15 mouse cellular contexts compared by ENCODE assay signal in genomic region chr19:34369551-34369950, GRCm38 (mm10).
DNase-seq lines count a peak whose midpoint lies in the region; ATAC-seq and TF ChIP-seq lines count a peak whose summit lies in the region.
"Had no signal": no experiment of that assay in that cellular context is flagged by ENCODE, and none has a peak within 500 bp of the region (broad histone marks: within the 10 kb centered on the region; RNA-seq: fewer than 3 reads in every experiment).

No protein-coding gene starts in this region.

- H3K79me2 ChIP-seq in C2C12 (ENCODE audit: control insufficient read depth, insufficient read depth): no peaks in the 10 kb centered on the region
- no peaks in the 10 kb centered on the region for H3K79me2 ChIP-seq in myocyte (ENCODE audit: control insufficient read depth, insufficient read depth)

- H3K9me3 ChIP-seq in kidney, postnatal 0 days (replicated peaks; ENCODE audit: low read length): no peaks in the 10 kb centered on the region
- no peaks in the 10 kb centered on the region for H3K9me3 ChIP-seq in embryonic facial prominence, embryonic 15.5 days (replicated peaks)
- H3K9me3 ChIP-seq: forebrain, embryonic 13.5 days had no signal

- no peak for TF ChIP-seq POLR2A in myocyte (IDR thresholded peaks at IDR 0.05; ENCODE audit: insufficient read length, low read depth)

- intact Hi-C loops in heart, postnatal 25 days (cut with DNase I): no loop called here

- H3K27ac ChIP-seq in kidney, postnatal 0 days: no peak overlapping the region
- 0 out of 2 replicates have a peak overlapping the region, but pooled peaks have one; percentile 14 for H3K27ac ChIP-seq in embryonic facial prominence, embryonic 15.5 days (replicated peaks)
- H3K27ac ChIP-seq: forebrain, embryonic 13.5 days; gastrocnemius, adult 2 months; hindbrain, postnatal 0 days had no signal

- H3K4me3 ChIP-seq in kidney, postnatal 0 days (replicated peaks; ENCODE audit: low read depth, low read length): no peak overlapping the region
- H3K4me3 ChIP-seq in C2C12 (ENCODE audit: insufficient read depth, poor library complexity, severe bottlenecking) (no peak overlapping the region), myocyte (no peak overlapping the region)
- H3K4me3 ChIP-seq in embryonic facial prominence, embryonic 15.5 days (replicated peaks): no peak overlapping the region
- H3K4me3 ChIP-seq: forebrain, embryonic 13.5 days; gastrocnemius, adult 2 months had no signal

- no peaks in the 10 kb centered on the region for H3K4me1 ChIP-seq in kidney, postnatal 0 days (replicated peaks; ENCODE audit: insufficient read depth, low read length)
- peaks cover 4% of the 10 kb centered on the region; the same call in 1 of the 2 replicates for H3K4me1 ChIP-seq in embryonic facial prominence, embryonic 15.5 days
- H3K4me1 ChIP-seq: forebrain, embryonic 13.5 days had no signal

- no peaks in the 10 kb centered on the region for H3K79me3 ChIP-seq in C2C12 (ENCODE audit: low read depth)

- WGBS in kidney, postnatal 0 days: 0% methylated on average over 1 of the region's 1 CpGs
- WGBS in embryonic facial prominence, embryonic 15.5 days: 17% methylated on average over 1 of the region's 1 CpGs

- no peak for ATAC-seq in kidney, postnatal 0 days (replicated peaks; ENCODE audit: low FRiP score, low read depth)
- no peak for ATAC-seq in embryonic facial prominence, embryonic 15.5 days (ENCODE audit: insufficient number of reproducible peaks, low FRiP score, low TSS enrichment, low read depth)
- no peak for ATAC-seq in monocyte, adult 5-6 weeks (replicated peaks; ENCODE audit: insufficient number of reproducible peaks, low FRiP score, low TSS enrichment, poor library complexity, severe bottlenecking)
- ATAC-seq: forebrain, embryonic 13.5 days; hindbrain, postnatal 0 days had no signal

- no peaks in the 10 kb centered on the region for H3K36me3 ChIP-seq in kidney, postnatal 0 days (ENCODE audit: insufficient read depth, low read length)
- H3K36me3 ChIP-seq in C2C12 (ENCODE audit: control insufficient read depth, insufficient read depth) (no peaks in the 10 kb centered on the region), myocyte (ENCODE audit: control insufficient read depth, insufficient read depth) (no peaks in the 10 kb centered on the region)
- H3K36me3 ChIP-seq in embryonic facial prominence, embryonic 15.5 days: no peaks in the 10 kb centered on the region

- TF ChIP-seq CTCF in kidney, postnatal 0 days (IDR thresholded peaks at IDR 0.05; ENCODE audit: low read depth): no peak
- no peak for TF ChIP-seq CTCF in C2C12 (IDR thresholded peaks at IDR 0.05; ENCODE audit: control insufficient read depth, insufficient read depth, insufficient read length)

- H3ac ChIP-seq in C2C12 (ENCODE audit: control insufficient read depth, insufficient read length, low read depth) (no peak overlapping the region), myocyte (ENCODE audit: control insufficient read depth, insufficient read length) (no peak overlapping the region)

- peak; percentile 61 for DNase-seq in kidney, postnatal 0 days (ENCODE audit: low spot score)
- DNase-seq in kidney, adult 8-10 months: no peak
- DNase-seq in left cerebral cortex, adult 18-20 months (ENCODE audit: low spot score in 2 of 2): no peak
- DNase-seq in heart, postnatal 25 days (ENCODE audit: low spot score): no peak
- DNase-seq: cerebellum, adult 8-10 months; gastrocnemius, adult 2 months; heart, postnatal 14 days; layer of hippocampus, postnatal 36 days; right cerebral cortex, postnatal 4 days had no signal

- H3K4me2 ChIP-seq in kidney, postnatal 0 days (ENCODE audit: low read length): no peak overlapping the region
- H3K4me2 ChIP-seq in embryonic facial prominence, embryonic 15.5 days (replicated peaks): no peak overlapping the region
- peak overlapping the region; percentile 39 for H3K4me2 ChIP-seq in myocyte (ENCODE audit: low read depth)
- H3K4me2 ChIP-seq: forebrain, embryonic 13.5 days had no signal

- no peaks in the 10 kb centered on the region for H3K27me3 ChIP-seq in kidney, postnatal 0 days (ENCODE audit: insufficient read depth, low read length)
- H3K27me3 ChIP-seq in C2C12 (ENCODE audit: control insufficient read depth, insufficient read depth, insufficient read length): no peaks in the 10 kb centered on the region
- no peaks in the 10 kb centered on the region for H3K27me3 ChIP-seq in embryonic facial prominence, embryonic 15.5 days
- no peaks in the 10 kb centered on the region for H3K27me3 ChIP-seq in myocyte (ENCODE audit: control insufficient read depth, insufficient read depth, insufficient read length)
- H3K27me3 ChIP-seq: forebrain, embryonic 13.5 days had no signal

- H3K9ac ChIP-seq in kidney, postnatal 0 days (ENCODE audit: low read depth, low read length): no peak overlapping the region
- H3K9ac ChIP-seq in embryonic facial prominence, embryonic 15.5 days: no peak overlapping the region
- H3K9ac ChIP-seq: forebrain, embryonic 13.5 days had no signal

TF ChIP-seq in C2C12, 6 proteins besides CTCF, POLR2A, EP300 and RAD21:
- no peak for TF ChIP-seq USF1 (IDR thresholded peaks at IDR 0.05; ENCODE audit: low read depth)
- TF ChIP-seq MAX (IDR thresholded peaks at IDR 0.05): peak; percentile 41
- no peak for TF ChIP-seq CEBPB (IDR thresholded peaks at IDR 0.05; ENCODE audit: low read depth)
- peak; percentile 20 for TF ChIP-seq MYOD1 (IDR thresholded peaks at IDR 0.05; ENCODE audit: control insufficient read depth, insufficient read length, low read depth)
- no peak for TF ChIP-seq MYOG (IDR thresholded peaks at IDR 0.05; ENCODE audit: control insufficient read depth, extremely low read depth, insufficient read length)
- TF ChIP-seq FOSL1 (IDR thresholded peaks at IDR 0.05; ENCODE audit: insufficient read depth, low read length, poor library complexity, severe bottlenecking): peak; percentile 69

TF ChIP-seq in myocyte, 11 proteins besides CTCF, POLR2A, EP300 and RAD21:
- TF ChIP-seq MYOD1 (IDR thresholded peaks at IDR 0.05; ENCODE audit: control insufficient read depth in 1 of 3, insufficient read length in 2 of 3, low read depth in 2 of 3) (peak in 1 of 3 experiments; percentile 20), E2F4 (IDR thresholded peaks at IDR 0.05; ENCODE audit: insufficient read depth) (no peak)
